Mouse (Mus musculus): ENCODE measurements at regions not wholly inside any gene's neighbourhood (a gene's known extent, or its start where the extent isn't known, plus 50 kb on each side); places are given as distances from the start of the nearest gene placed in this dataset.

- H3K4me1 ChIP-seq (ENCODE audit: control insufficient read depth, insufficient read depth, low read length), result no peaks in the 10 kb centered on the region; the same call in 1 of the 2 replicates
- H3K27ac ChIP-seq (ENCODE audit: insufficient read depth, low read depth, low read length), result no peak overlapping the region
- H3K4me3 ChIP-seq (ENCODE audit: insufficient read depth, low read depth, low read length), result no peak overlapping the region
- 37% methylated on average over 11 of the region's 11 CpGs for WGBS
- TF ChIP-seq POLR2A (IDR thresholded peaks at IDR 0.05; ENCODE audit: insufficient read depth, low read depth, low read length), result no peak
- no peak for TF ChIP-seq CTCF (IDR thresholded peaks at IDR 0.05; ENCODE audit: insufficient read depth, low read depth, low read length)
These were observed 82.6 kb upstream of the Zfp64 start for GRCm38 (mm10) chr2:169037975-169038374.

GRCm38 (mm10) chr2:169037519-169037918 lies 82.1 kb upstream of the Zfp64 start:
- H3K4me1 ChIP-seq (ENCODE audit: control insufficient read depth, insufficient read depth, low read length), result no peaks in the 10 kb centered on the region; the same call in 1 of the 2 replicates
- TF ChIP-seq POLR2A (IDR thresholded peaks at IDR 0.05; ENCODE audit: insufficient read depth, low read depth, low read length) (no peak), CTCF (IDR thresholded peaks at IDR 0.05; ENCODE audit: insufficient read depth, low read depth, low read length) (no peak)
- H3K4me3 ChIP-seq (ENCODE audit: insufficient read depth, low read depth, low read length), result no peak overlapping the region
- H3K27ac ChIP-seq (ENCODE audit: insufficient read depth, low read depth, low read length), result no peak overlapping the region
- 45% methylated on average over 9 of the region's 9 CpGs for WGBS

- 54% methylated on average over 3 of the region's 3 CpGs for WGBS
- Histone ChIP-seq H3K27ac (ENCODE audit: insufficient read depth, low read depth, low read length) (no peak overlapping the region), H3K4me1 (ENCODE audit: control insufficient read depth, insufficient read depth, low read length) (no peaks in the 10 kb centered on the region; the same call in 1 of the 2 replicates), H3K4me3 (ENCODE audit: insufficient read depth, low read depth, low read length) (no peak overlapping the region)
- no peak for TF ChIP-seq POLR2A (IDR thresholded peaks at IDR 0.05; ENCODE audit: insufficient read depth, low read depth, low read length)
- TF ChIP-seq CTCF (IDR thresholded peaks at IDR 0.05; ENCODE audit: insufficient read depth, low read depth, low read length), result peak; percentile 17; the same call in 1 of the 2 replicates
These were observed 79.9 kb upstream of the Zfp64 start for GRCm38 (mm10) chr2:169035315-169035714.

GRCm38 (mm10) chr2:169033997-169034396 lies 78.6 kb upstream of the Zfp64 start:
- H3K4me1 ChIP-seq (ENCODE audit: control insufficient read depth, insufficient read depth, low read length), result no peaks in the 10 kb centered on the region; the same call in 1 of the 2 replicates
- no peak overlapping the region for H3K4me3 ChIP-seq (ENCODE audit: insufficient read depth, low read depth, low read length)
- no peak for TF ChIP-seq CTCF (IDR thresholded peaks at IDR 0.05; ENCODE audit: insufficient read depth, low read depth, low read length)
- 72% methylated on average over 18 of the region's 18 CpGs for WGBS
- no peak overlapping the region for H3K27ac ChIP-seq (ENCODE audit: insufficient read depth, low read depth, low read length)

- no peak overlapping the region for H3K4me3 ChIP-seq (ENCODE audit: insufficient read depth, low read depth, low read length)
- WGBS, result 29% methylated on average over 3 of the region's 3 CpGs
- H3K27ac ChIP-seq (ENCODE audit: insufficient read depth, low read depth, low read length), result no peak overlapping the region
- TF ChIP-seq POLR2A (IDR thresholded peaks at IDR 0.05; ENCODE audit: insufficient read depth, low read depth, low read length), result no peak
- TF ChIP-seq CTCF (IDR thresholded peaks at IDR 0.05; ENCODE audit: insufficient read depth, low read depth, low read length), result no peak
- no peaks in the 10 kb centered on the region; the same call in 1 of the 2 replicates for H3K4me1 ChIP-seq (ENCODE audit: control insufficient read depth, insufficient read depth, low read length)
These were observed 77.8 kb upstream of the Zfp64 start for GRCm38 (mm10) chr2:169033181-169033580.

GRCm38 (mm10) chr2:169028531-169029114 lies 73.2 kb upstream of the Zfp64 start:
- WGBS, result 79% methylated on average over 9 of the region's 9 CpGs
- no peak overlapping the region for H3K27ac ChIP-seq (ENCODE audit: insufficient read depth, low read depth, low read length)

GRCm38 (mm10) chr2:169019037-169019436 lies 63.6 kb upstream of the Zfp64 start:
- WGBS, result 91% methylated on average over 3 of the region's 3 CpGs
- H3K4me1 ChIP-seq (ENCODE audit: control insufficient read depth, insufficient read depth, low read length), result no peaks in the 10 kb centered on the region
- no peak overlapping the region for H3K4me3 ChIP-seq (ENCODE audit: insufficient read depth, low read depth, low read length)
- H3K27ac ChIP-seq (ENCODE audit: insufficient read depth, low read depth, low read length), result no peak overlapping the region
- TF ChIP-seq POLR2A (IDR thresholded peaks at IDR 0.05; ENCODE audit: insufficient read depth, low read depth, low read length), result no peak

More at GRCm38 (mm10) chr2:169028531-169029114, 73.2 kb upstream of the Zfp64 start:
- Histone ChIP-seq H3K4me1 (ENCODE audit: control insufficient read depth, insufficient read depth, low read length) (no peaks in the 10 kb centered on the region), H3K4me3 (ENCODE audit: insufficient read depth, low read depth, low read length) (no peak overlapping the region)
- TF ChIP-seq POLR2A (IDR thresholded peaks at IDR 0.05; ENCODE audit: insufficient read depth, low read depth, low read length) (no peak), CTCF (IDR thresholded peaks at IDR 0.05; ENCODE audit: insufficient read depth, low read depth, low read length) (no peak)

GRCm38 (mm10) chr2:169010271-169010670 lies 54.9 kb upstream of the Zfp64 start:
- no peak for TF ChIP-seq CTCF (IDR thresholded peaks at IDR 0.05; ENCODE audit: insufficient read depth, low read depth, low read length)
- TF ChIP-seq POLR2A (IDR thresholded peaks at IDR 0.05; ENCODE audit: insufficient read depth, low read depth, low read length), result no peak
- H3K4me3 ChIP-seq (ENCODE audit: insufficient read depth, low read depth, low read length), result no peak overlapping the region
- 58% methylated on average over 9 of the region's 9 CpGs for WGBS
- no peak overlapping the region for H3K27ac ChIP-seq (ENCODE audit: insufficient read depth, low read depth, low read length)
- no peaks in the 10 kb centered on the region for H3K4me1 ChIP-seq (ENCODE audit: control insufficient read depth, insufficient read depth, low read length)

- H3K27ac ChIP-seq (ENCODE audit: insufficient read depth, low read depth, low read length), result no peak overlapping the region
- TF ChIP-seq POLR2A (IDR thresholded peaks at IDR 0.05; ENCODE audit: insufficient read depth, low read depth, low read length), result no peak
- no peak for TF ChIP-seq CTCF (IDR thresholded peaks at IDR 0.05; ENCODE audit: insufficient read depth, low read depth, low read length)
- no peaks in the 10 kb centered on the region for H3K4me1 ChIP-seq (ENCODE audit: control insufficient read depth, insufficient read depth, low read length)
- 86% methylated on average over 20 of the region's 20 CpGs for WGBS
- H3K4me3 ChIP-seq (ENCODE audit: insufficient read depth, low read depth, low read length), result no peak overlapping the region
These were observed 53.4 kb upstream of the Zfp64 start for GRCm38 (mm10) chr2:169008756-169009155.

GRCm38 (mm10) chr2:169008333-169008732 lies 52.9 kb upstream of the Zfp64 start:
- no peak for TF ChIP-seq CTCF (IDR thresholded peaks at IDR 0.05; ENCODE audit: insufficient read depth, low read depth, low read length)
- no peak for TF ChIP-seq POLR2A (IDR thresholded peaks at IDR 0.05; ENCODE audit: insufficient read depth, low read depth, low read length)
- Histone ChIP-seq H3K4me1 (ENCODE audit: control insufficient read depth, insufficient read depth, low read length) (no peaks in the 10 kb centered on the region), H3K4me3 (ENCODE audit: insufficient read depth, low read depth, low read length) (no peak overlapping the region), H3K27ac (ENCODE audit: insufficient read depth, low read depth, low read length) (no peak overlapping the region)
- 80% methylated on average over 9 of the region's 9 CpGs for WGBS

Data from olfactory bulb, adult 2 months (tissue).